Mouse (Mus musculus) limb, embryonic 14.5 days (tissue): ENCODE data around the gene Ccdc9b. TPM values are rescaled to one million over a fixed set of nuclear protein-coding genes. Genes with fewer than 3 reads are reported as not detected.

Source experiments
- ATAC-seq: fragments of 200-750 bp; cut with Nextera tagmentation; 2 replicates; pipeline ENCODE4 v1.8.0; 2017; ENCODE audit warnings: low read depth, moderate number of reproducible peaks, moderate TSS enrichment; ENCODE audit not compliant: low FRiP score
- DNase-seq: peaks from one replicate; pipeline ENCODE4 v3.0.0-alpha.2; 2015; ENCODE audit warnings: low spot score
- H3K27ac ChIP-seq: fragments of 300-500 bp; sonication (generic); replicated peaks from 2 replicates; pipeline ENCODE4 v1.5.1; 2014; ENCODE audit warnings: low read depth, mild to moderate bottlenecking, low read length, moderate library complexity, mixed read lengths
- H3K27me3 ChIP-seq: fragments of 300-500 bp; sonication (generic); 2 replicates; pipeline ENCODE4 v1.6.1; 2014; ENCODE audit warnings: low read length, mixed read lengths; ENCODE audit not compliant: control insufficient read depth, insufficient read depth
- H3K36me3 ChIP-seq: fragments of 300-500 bp; sonication (generic); 2 replicates; pipeline ENCODE4 v1.6.1; 2014; ENCODE audit warnings: mild to moderate bottlenecking, low read length, moderate library complexity, mixed read lengths; ENCODE audit not compliant: control insufficient read depth, insufficient read depth
- H3K4me1 ChIP-seq: fragments of 300-500 bp; sonication (generic); 2 replicates; pipeline ENCODE4 v1.6.1; 2014; ENCODE audit warnings: antibody characterized with exemption, low read length, mixed read lengths; ENCODE audit not compliant: control insufficient read depth, insufficient read depth
- H3K4me2 ChIP-seq: fragments of 300-500 bp; sonication (generic); replicated peaks from 2 replicates; pipeline ENCODE4 v1.6.1; 2014; ENCODE audit warnings: low read depth, mild to moderate bottlenecking, low read length, moderate library complexity; ENCODE audit not compliant: severe bottlenecking
- H3K4me3 ChIP-seq: fragments of 300-500 bp; sonication (generic); replicated peaks from 2 replicates; pipeline ENCODE4 v1.5.1; 2014; ENCODE audit warnings: low read length
- H3K9ac ChIP-seq: fragments of 300-500 bp; sonication (generic); 2 replicates; pipeline ENCODE4 v1.6.1; 2014; ENCODE audit warnings: mild to moderate bottlenecking, low read depth, low read length, moderate library complexity; ENCODE audit not compliant: severe bottlenecking
- H3K9me3 ChIP-seq: fragments of 300-500 bp; sonication (generic); 2 replicates; pipeline ENCODE4 v1.6.1; 2016; ENCODE audit warnings: low read length; ENCODE audit not compliant: control insufficient read depth
- POLR2A ChIP-seq: fragments of 200-500 bp; IDR thresholded peaks from 2 replicates; pipeline ENCODE4 v1.8.0; 2012; ENCODE audit warnings: inconsistent platforms, mild to moderate bottlenecking, moderate library complexity, borderline replicate concordance; ENCODE audit not compliant: insufficient read depth, insufficient read length; ENCODE audit errors: extremely low read depth
- WGBS: fragments of 180-500 bp; shearing (Covaris S2); extraction: QIAGEN DNeasy Blood & Tissue Kit; methylation state at CpG from one replicate; pipeline ENCODE4 v1.1.7; 2014; 5-methylcytosine and 5-hydroxymethylcytosine counted together
- polyA plus RNA-seq, 2 experiments: library from polyadenylated mRNA; depleted of rRNA in 1 of 2; stranded (reverse) in 1 of 2; unstranded in 1 of 2; fragments of >200 nt; fragmentation: Nextera tagmentation in 1 of 2; extraction: Ambion mirVana in 1 of 2; gene quantifications; 2 replicates each; pipeline versions ENCODE4 v1.2.1 to v1.2.3; 2012 to 2014

Ccdc9b gene
- polyA plus RNA-seq, 2 experiments, result 1.4 to 1.8 TPM

DNA sequence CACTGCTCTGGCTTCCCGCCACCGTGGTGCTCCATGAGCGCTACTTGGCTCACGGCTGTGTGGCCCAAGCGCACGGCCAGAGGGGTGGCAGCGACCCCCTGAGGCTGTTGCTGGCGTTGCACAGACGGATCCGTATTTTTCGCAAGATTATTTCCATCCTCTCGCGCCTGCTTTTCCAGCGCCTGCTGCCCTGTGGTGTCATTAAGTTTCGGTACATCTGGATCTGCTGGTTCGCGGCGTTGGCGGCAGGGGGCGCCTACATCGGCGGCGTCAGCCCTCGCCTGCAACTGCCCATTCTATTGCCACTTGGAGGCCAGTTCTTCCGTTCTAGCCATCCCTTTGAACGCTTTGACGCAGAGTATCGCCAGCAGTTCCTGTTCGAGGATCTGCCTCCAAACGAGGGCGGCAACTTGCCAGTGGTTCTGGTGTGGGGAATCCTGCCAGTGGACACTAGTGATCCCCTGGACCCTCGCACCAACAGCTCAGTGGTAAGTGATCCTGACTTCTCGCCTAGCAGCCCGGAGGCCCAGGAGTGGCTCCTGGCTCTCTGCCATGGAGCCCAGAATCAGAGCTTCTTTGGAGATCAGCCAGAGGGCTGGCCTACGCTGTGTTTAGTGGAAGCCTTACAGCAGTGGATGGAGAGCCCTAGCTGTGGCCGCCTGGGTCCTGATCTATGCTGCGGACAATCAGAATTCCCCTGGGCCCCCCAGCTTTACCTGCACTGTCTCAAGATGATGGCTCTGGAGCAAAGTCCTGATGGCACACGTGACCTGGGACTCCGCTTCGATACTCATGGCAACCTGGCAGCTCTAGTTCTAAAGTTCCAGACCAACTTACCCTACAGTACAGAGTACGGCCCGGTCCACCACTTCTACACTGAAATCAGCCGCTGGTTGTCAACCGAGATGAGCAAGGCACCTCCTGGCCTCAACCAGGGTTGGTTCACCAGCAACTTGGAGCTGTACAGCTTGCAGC is 28.4 kb upstream of the Ccdc9b start:
- Histone ChIP-seq H3K4me1 (no peaks in the 10 kb centered on the region), H3K27ac (no peak overlapping the region), H3K9me3 (no peaks in the 10 kb centered on the region), H3K4me2 (peak overlapping the region; percentile 39), H3K36me3 (no peaks in the 10 kb centered on the region), H3K4me3 (0 out of 2 replicates have a peak overlapping the region, but pooled peaks have one; percentile 5), H3K9ac (no peak overlapping the region), H3K27me3 (no peaks in the 10 kb centered on the region; the same call in 1 of the 2 replicates)
- TF ChIP-seq POLR2A, result no peak
- 25% methylated on average over 44 of the region's 44 CpGs for WGBS
- peak; percentile 37; the same call in 1 of the 2 replicates for ATAC-seq
- DNase-seq, result peak; percentile 47

GRCm38 (mm10) chr2:118790221-118790550 is 27.7 kb upstream of the Ccdc9b start:
- Histone ChIP-seq H3K36me3 (no peaks in the 10 kb centered on the region), H3K4me2 (peak overlapping the region; percentile 39), H3K27me3 (no peaks in the 10 kb centered on the region; the same call in 1 of the 2 replicates), H3K4me1 (no peaks in the 10 kb centered on the region), H3K9me3 (no peaks in the 10 kb centered on the region), H3K27ac (no peak overlapping the region), H3K4me3 (no peak overlapping the region), H3K9ac (no peak overlapping the region)
- TF ChIP-seq POLR2A, result no peak
- 53% methylated on average over 12 of the region's 12 CpGs for WGBS
- ATAC-seq (0 out of 2 replicates have a peak, but pooled peaks have one; percentile 23), DNase-seq (no peak)

DNA sequence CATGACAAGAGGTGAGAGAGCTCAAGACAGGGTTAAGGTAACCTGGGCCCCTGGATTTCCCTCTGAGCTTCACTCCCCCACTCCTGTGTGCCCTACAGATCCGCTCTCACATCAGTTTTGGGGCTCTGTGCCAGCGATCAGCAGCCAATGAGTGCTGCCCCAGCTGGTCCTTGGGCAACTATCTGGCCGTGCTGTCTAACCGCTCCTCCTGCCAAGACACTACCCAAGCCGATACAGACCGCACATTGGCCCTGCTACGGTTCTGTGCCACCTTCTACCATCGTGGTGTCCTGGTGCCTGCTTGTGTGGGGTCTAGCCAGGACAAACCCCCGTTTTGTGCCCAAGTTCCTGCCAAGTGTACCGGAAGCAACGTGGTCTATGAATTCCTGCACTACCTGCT is 27.0 kb upstream of the Ccdc9b start:
- Histone ChIP-seq H3K27me3 (no peaks in the 10 kb centered on the region; the same call in 1 of the 2 replicates), H3K27ac (no peak overlapping the region), H3K9me3 (no peaks in the 10 kb centered on the region), H3K4me3 (no peak overlapping the region), H3K36me3 (no peaks in the 10 kb centered on the region), H3K4me1 (no peaks in the 10 kb centered on the region), H3K9ac (no peak overlapping the region), H3K4me2 (no peak overlapping the region)
- no peak for TF ChIP-seq POLR2A
- ATAC-seq, result no peak
- WGBS, result 86% methylated on average over 11 of the region's 11 CpGs
- no peak for DNase-seq

DNA sequence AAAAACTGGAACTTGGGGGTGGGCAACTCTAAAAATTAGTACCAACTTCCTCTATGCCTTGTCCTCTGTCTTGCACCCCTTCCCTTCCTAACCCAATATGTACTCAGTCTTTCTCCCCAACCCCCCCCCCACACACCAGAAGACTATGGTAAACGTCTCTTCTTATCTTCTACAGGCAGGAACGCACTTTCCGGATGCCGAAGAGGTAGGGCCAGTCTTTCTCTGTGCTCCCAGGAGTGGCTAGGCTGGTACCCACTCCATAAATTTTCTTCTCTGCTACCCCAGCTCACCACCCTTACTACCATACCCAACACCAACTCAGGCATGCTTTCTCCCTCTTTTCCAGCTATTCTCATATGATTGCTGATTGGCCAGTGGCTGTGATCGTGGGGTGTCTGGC is 24.1 kb upstream of the Ccdc9b start:
- DNase-seq (no peak), ATAC-seq (no peak)
- 85% methylated on average over 5 of the region's 5 CpGs for WGBS
- Histone ChIP-seq H3K27me3 (no peaks in the 10 kb centered on the region; the same call in 1 of the 2 replicates), H3K4me1 (no peaks in the 10 kb centered on the region), H3K27ac (no peak overlapping the region), H3K4me2 (no peak overlapping the region), H3K4me3 (no peak overlapping the region), H3K9ac (no peak overlapping the region), H3K36me3 (no peaks in the 10 kb centered on the region), H3K9me3 (no peaks in the 10 kb centered on the region)
- no peak for TF ChIP-seq POLR2A

GRCm38 (mm10) chr2:118783663-118784062 is 21.2 kb upstream of the Ccdc9b start:
- 84% methylated on average over 7 of the region's 7 CpGs for WGBS
- Histone ChIP-seq H3K27me3 (no peaks in the 10 kb centered on the region), H3K4me3 (no peak overlapping the region), H3K27ac (no peak overlapping the region), H3K9me3 (no peaks in the 10 kb centered on the region), H3K4me2 (no peak overlapping the region), H3K36me3 (no peaks in the 10 kb centered on the region), H3K9ac (no peak overlapping the region), H3K4me1 (peaks cover 4% of the 10 kb centered on the region; the same call in 1 of the 2 replicates)
- no peak for TF ChIP-seq POLR2A
- DNase-seq (no peak), ATAC-seq (no peak)
